ENCODE assay signal across 8 mouse cellular contexts in the genomic region with DNA sequence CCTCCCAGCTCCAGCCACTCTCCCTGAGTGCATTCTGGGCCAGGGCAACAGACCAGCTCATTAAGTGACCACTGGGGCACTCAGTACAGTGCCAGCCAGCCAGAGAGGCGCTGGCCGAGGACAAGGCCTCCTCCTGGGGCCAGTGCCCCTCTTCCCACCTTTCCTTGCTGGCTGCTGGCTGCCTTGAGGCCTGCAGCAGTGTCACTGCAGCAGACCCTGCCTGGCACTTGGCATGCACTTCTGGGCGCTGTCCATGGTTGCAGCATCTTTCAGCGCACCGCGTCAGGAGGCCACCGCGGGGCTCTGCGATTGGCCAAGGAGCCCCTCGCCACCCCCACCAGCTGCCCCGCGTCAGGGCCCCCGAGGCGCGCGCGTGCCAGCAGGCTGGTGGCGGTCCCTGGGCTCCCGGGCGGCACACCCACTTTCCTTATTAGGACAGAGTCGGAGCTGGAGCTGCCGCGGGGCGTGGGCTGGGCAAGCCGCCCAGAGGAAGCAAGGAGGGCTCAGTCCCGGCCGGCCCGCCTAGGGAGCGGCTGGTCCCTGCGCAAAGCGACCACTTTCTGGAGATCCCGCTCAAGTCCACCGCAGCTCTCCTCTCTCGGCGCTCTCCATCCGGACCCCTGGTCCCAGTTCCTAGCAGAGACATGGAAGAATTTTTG. TPM values are rescaled to one million over a fixed set of nuclear protein-coding genes. Genes with fewer than 3 reads are reported as not detected.
DNase-seq lines count a peak whose midpoint lies in the region; ATAC-seq and TF ChIP-seq lines count a peak whose summit lies in the region.

Prune2 (plus strand) TSS at position 506 of the 659 bp plus-strand sequence.

- peak within 1 kb of the TSS; percentile 97 for H3K4me2 ChIP-seq in forebrain, postnatal 0 days (ENCODE audit: low read depth)

- intact Hi-C loops in heart, postnatal 25 days (cut with DNase I), result no loop called here

- no peaks in the 10 kb centered on the region for H3K27me3 ChIP-seq in forebrain, postnatal 0 days (ENCODE audit: insufficient read depth, low read length)

- peak; percentile 88 for DNase-seq in MN1 (ENCODE audit: low spot score)
- peak; percentile 8 to 15 for DNase-seq in cerebellum, adult 18-20 months
- peak; percentile 64 for DNase-seq in forebrain, postnatal 0 days
- DNase-seq in heart, postnatal 25 days (ENCODE audit: low spot score), result peak; percentile 26
- DNase-seq in kidney, postnatal 4 days, result peak; percentile 83 to 88
- DNase-seq in lung, adult 2 months, result peak; percentile 18
- peak; percentile 77 for DNase-seq in ovary, adult 18-20 months (ENCODE audit: low spot score)
- peak; percentile 53 for DNase-seq in urinary bladder, postnatal 14 days (ENCODE audit: low spot score)

- WGBS in forebrain, postnatal 0 days, result 2% methylated on average over 36 of the region's 36 CpGs
- WGBS in lung, adult 2 months, result 2% methylated on average over 36 of the region's 36 CpGs

- H3K9ac ChIP-seq in forebrain, postnatal 0 days, result peak within 1 kb of the TSS; percentile 45

- ATAC-seq in forebrain, postnatal 0 days, result peak; percentile 94

- no peaks in the 10 kb centered on the region for H3K9me3 ChIP-seq in forebrain, postnatal 0 days (ENCODE audit: low read length)

- no peak for TF ChIP-seq CTCF in forebrain, postnatal 0 days (IDR thresholded peaks at IDR 0.05; ENCODE audit: low read depth)
- TF ChIP-seq CTCF in lung, adult 2 months (IDR thresholded peaks at IDR 0.05; ENCODE audit: insufficient read depth, low read length), result no peak

- no peak for TF ChIP-seq POLR2A in lung, adult 2 months (IDR thresholded peaks at IDR 0.05; ENCODE audit: borderline replicate concordance, extremely low read depth, low read depth, low read length)

- no peaks in the 10 kb centered on the region for H3K36me3 ChIP-seq in forebrain, postnatal 0 days (ENCODE audit: insufficient read depth)

- H3K27ac ChIP-seq in forebrain, postnatal 0 days (ENCODE audit: low read depth, low read length), result no peak within 1 kb of the TSS

- 0 out of 2 replicates have a peak, but pooled peaks cover 4% of the 10 kb centered on the region for H3K4me1 ChIP-seq in forebrain, postnatal 0 days (ENCODE audit: insufficient read depth)
- no peaks in the 10 kb centered on the region for H3K4me1 ChIP-seq in lung, adult 2 months (ENCODE audit: control insufficient read depth, insufficient read depth, low read length)

- H3K4me3 ChIP-seq in forebrain, postnatal 0 days (ENCODE audit: low read depth, low read length), result peak within 1 kb of the TSS; percentile 45
- H3K4me3 ChIP-seq in lung, adult 2 months (replicated peaks; ENCODE audit: extremely low read depth, low read depth, low read length), result no peak within 1 kb of the TSS

RNA-seq across cellular contexts. Expression of gene Prune2, which starts in this region (rescaled TPM):
- 11.8 and 13.1 TPM in 2 replicates for total RNA-seq in forebrain, postnatal 0 days (2014; rRNA removed)
- polyA plus RNA-seq in forebrain, postnatal 0 days (2015; fragmentation: Nextera tagmentation; extraction: Ambion mirVana), result 5.4 and 7.2 TPM in 2 replicates
- total RNA-seq in heart, postnatal 25 days (2021), result 10 to 100 TPM; 29.0 to 32.9 TPM
- 0.59 and 1.5 TPM in 2 replicates for polyA plus RNA-seq in lung, adult 2 months (2012; rRNA removed)

Comparison
In these comparisons a context has a peak if more than half of its experiments do, and no peak if none do; other contexts are left out.
1. DNase-seq: peak in every context shown above with its lines; median percentile 88 in MN1; 86 in kidney, postnatal 4 days; 77 in ovary, adult 18-20 months; 64 in forebrain, postnatal 0 days; 53 in urinary bladder, postnatal 14 days; 26 in heart, postnatal 25 days; 18 in lung, adult 2 months; 12 in cerebellum, adult 18-20 months.